In genomic region chr13:42328576-42328975, GRCm38 (mm10) we compare ENCODE assay signal across 11 mouse cellular contexts. TPM values are rescaled to one million over a fixed set of nuclear protein-coding genes. Genes with fewer than 3 reads are reported as not detected.
DNase-seq lines count a peak whose midpoint lies in the region; ATAC-seq lines count a peak whose summit lies in the region.
"Had no signal": no experiment of that assay in that cellular context is flagged by ENCODE, and none has a peak within 500 bp of the region (broad histone marks: within the 10 kb centered on the region; RNA-seq: fewer than 3 reads in every experiment).

No protein-coding gene starts in this region.

- DNase-seq in urinary bladder, postnatal 14 days (ENCODE audit: low spot score), result peak; percentile 32
- no peak for DNase-seq in urinary bladder, adult 18-20 months (ENCODE audit: low spot score in 2 of 2)
- peak; percentile 62 for DNase-seq in adrenal gland, adult 2 months
- no peak for DNase-seq in layer of hippocampus, postnatal 10 days (ENCODE audit: low spot score in 2 of 2)
- no peak for DNase-seq in retina, postnatal 1 day
- no peak for DNase-seq in cerebellum, adult 8-10 months
- DNase-seq: kidney, postnatal 10 days; lung, embryonic 14.5 days had no signal

- ATAC-seq in hematopoietic stem cell, adult 5-6 weeks (replicated peaks in 1 of 2; ENCODE audit: insufficient read depth in 1 of 2, low FRiP score in 2 of 2, low TSS enrichment in 1 of 2, low read depth in 1 of 2, poor library complexity in 2 of 2, severe bottlenecking in 2 of 2), result peak; percentile 89 to 94
- ATAC-seq: inflammation-experienced regulatory T-cells, adult 6 months; midbrain, embryonic 13.5 days had no signal

RNA-seq across cellular contexts. Expression of gene Edn1, which starts 27.3 kb away (rescaled TPM):
- total RNA-seq in adrenal gland, adult 2 months (2021), result 1 to 10 TPM; 1.1 to 1.6 TPM
- 0.30 and 0.46 TPM in 2 replicates for polyA plus RNA-seq in adrenal gland, adult 2 months (2012; rRNA removed)
- 0.15 and 0.25 TPM in 2 replicates for total RNA-seq in hematopoietic stem cell, adult 5-6 weeks (2017)
- total RNA-seq in layer of hippocampus, postnatal 10 days (2021), result 1 to 10 TPM; 1.6 to 2.5 TPM
- polyA plus RNA-seq: inflammation-experienced regulatory T-cells, adult 6 months had no signal

Comparison
In these comparisons a context has a peak if more than half of its experiments do, and no peak if none do; other contexts are left out.
1. DNase-seq: peak in urinary bladder, postnatal 14 days (single experiment) and adrenal gland, adult 2 months (single experiment); none in urinary bladder, adult 18-20 months (0 of 2), layer of hippocampus, postnatal 10 days (0 of 2), retina, postnatal 1 day (single experiment) and cerebellum, adult 8-10 months (single experiment).